Mouse (Mus musculus): ENCODE data around the gene Inpp5k.

- TF ChIP-seq CTCF (conservative IDR thresholded peaks at IDR 0.05; ENCODE audit: low read length) (no peak), POU5F1 (IDR thresholded peaks at IDR 0.05; ENCODE audit: borderline replicate concordance, low read length) (no peak), NANOG (IDR thresholded peaks at IDR 0.05; ENCODE audit: borderline replicate concordance, low read length) (no peak)
Measured at GRCm38 (mm10) chr11:75630098-75630497, 690 bp upstream of the Inpp5k start.

Measured in E14TG2a.4 (cell line).